Mouse (Mus musculus) liver, postnatal 0 days (tissue): ENCODE measurements at regions not wholly inside any gene's neighbourhood (a gene's known extent, or its start where the extent isn't known, plus 50 kb on each side); places are given as distances from the start of the nearest gene placed in this dataset.

Experiments used
- CTCF ChIP-seq: sonication (generic); IDR thresholded peaks from 2 replicates; pipeline ENCODE4 v1.5.1; 2016; ENCODE audit warnings: antibody characterized with exemption, low read depth
- EP300 ChIP-seq: IDR thresholded peaks from 2 replicates; pipeline ENCODE4 v1.6.1; 2016; ENCODE audit warnings: antibody characterized with exemption, low read depth, mild to moderate bottlenecking

GRCm38 (mm10) chr15:85669652-85670175 is 65.1 kb upstream of the Ppara start:
- TF ChIP-seq CTCF = no peak
- no peak for TF ChIP-seq EP300
